Mouse (Mus musculus) c-Kit-positive CD71-positive TER-119-negative erythroid progenitor cells, embryonic 14.5 days (primary cell): ENCODE measurements around the gene Unc13b.
"Not testable (repeated sequence)": the region's sequence is repeated elsewhere in the genome, so short reads cannot be mapped to it uniquely, and the experiment has no call there.

Experiments
- DNase-seq: peaks from one replicate; pipeline ENCODE4 v3.0.0-alpha.2; 2013; ENCODE audit warnings: low read depth

Unc13b gene

DNA sequence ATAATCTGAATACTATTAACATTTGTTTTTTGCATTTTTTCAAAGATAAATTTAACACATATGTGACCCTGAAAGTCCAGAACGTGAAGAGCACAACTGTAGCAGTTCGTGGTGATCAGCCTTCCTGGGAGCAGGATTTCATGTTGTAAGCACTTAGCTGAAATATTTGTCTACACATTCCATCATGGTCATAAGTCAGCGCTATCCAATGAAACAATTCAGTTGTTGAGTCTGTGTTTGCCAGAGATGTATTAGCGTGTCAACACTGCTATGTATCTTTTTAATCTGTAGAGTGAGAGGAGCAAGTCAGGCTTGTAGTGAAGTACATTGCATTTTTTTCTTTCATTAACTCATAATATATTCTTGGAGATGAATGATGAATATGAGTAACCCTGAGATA lies 32.4 kb downstream of the Unc13b start:
- DNase-seq = no peak

DNA sequence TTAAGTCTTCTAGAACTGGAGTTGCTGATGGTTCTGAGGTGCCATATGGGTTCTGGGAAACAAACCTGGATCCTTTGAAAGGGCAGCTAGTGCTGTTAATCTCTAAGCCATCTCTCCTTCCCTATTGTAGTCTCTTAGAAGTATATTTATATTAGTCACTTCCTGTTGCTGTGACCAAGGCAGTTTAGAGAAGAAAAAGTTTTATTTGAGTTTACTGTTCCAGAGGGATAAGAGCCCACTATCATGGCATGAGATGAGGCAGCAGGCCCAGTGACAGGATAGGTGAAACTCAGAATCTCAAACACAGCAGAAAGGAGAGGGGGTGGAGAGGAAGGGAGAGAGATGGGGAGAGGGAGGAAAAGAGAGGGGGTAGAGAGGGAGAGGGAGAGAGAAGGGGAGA lies 54.7 kb downstream of the Unc13b start:
- no peak for DNase-seq

DNA sequence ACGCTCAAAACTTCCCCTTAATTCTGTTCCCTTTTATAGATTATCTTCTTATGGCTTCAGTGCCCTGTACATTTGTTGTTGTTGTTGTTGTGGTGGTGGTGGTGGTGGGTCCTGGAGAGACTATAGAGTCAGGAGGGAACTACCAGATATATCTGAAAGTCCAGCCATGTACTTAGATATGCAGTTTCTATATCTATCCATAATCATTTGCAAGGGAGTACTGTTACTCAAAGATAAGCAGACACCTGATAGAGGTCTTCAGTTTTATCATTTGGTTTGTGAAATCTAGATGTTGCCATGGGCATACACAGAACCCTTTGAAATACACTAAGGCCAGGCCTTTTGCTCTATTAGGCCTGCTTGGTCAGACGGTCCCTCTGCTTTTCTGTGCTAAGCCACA lies 55.8 kb downstream of the Unc13b start:
- no peak for DNase-seq

DNA sequence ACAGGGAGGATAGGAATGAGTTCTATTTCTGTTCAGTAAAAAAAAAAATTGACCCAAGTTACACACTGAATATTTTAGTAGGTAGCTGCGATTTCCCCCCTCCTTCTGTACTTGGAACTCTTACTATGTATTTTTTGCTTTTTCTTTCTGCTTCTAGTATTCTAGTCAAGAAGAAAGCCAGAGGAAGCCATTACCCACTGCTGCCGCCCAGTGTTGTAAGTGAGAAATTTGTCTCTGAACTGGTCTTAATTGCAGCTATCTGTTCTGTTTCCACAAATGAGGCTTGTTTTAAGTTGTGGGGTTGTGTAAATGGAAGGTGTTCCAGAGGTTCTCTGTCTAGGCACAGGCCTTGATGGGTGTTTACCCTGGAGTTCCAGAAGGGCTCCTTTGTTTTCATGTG lies 56.2 kb downstream of the Unc13b start:
- DNase-seq = peak; percentile 58

DNA sequence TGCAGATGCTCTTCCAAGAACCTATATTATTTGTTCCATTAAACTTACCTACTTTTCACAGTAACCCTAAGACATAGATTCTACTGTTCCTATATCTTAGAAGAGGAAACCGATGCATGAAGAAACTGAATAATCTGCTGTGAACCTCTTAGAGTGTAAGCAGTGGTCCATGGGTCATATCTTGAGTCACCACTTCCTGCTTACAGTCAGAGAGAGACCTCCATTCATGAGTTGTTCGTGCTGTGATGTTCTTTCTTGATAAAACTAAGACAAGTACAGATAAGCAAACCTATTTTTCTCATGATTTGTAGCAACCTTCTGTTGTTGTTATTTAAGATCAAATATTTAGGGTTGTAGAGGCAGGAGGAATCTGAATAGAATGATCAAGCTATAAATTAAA lies 57.5 kb downstream of the Unc13b start:
- DNase-seq = no peak

DNA sequence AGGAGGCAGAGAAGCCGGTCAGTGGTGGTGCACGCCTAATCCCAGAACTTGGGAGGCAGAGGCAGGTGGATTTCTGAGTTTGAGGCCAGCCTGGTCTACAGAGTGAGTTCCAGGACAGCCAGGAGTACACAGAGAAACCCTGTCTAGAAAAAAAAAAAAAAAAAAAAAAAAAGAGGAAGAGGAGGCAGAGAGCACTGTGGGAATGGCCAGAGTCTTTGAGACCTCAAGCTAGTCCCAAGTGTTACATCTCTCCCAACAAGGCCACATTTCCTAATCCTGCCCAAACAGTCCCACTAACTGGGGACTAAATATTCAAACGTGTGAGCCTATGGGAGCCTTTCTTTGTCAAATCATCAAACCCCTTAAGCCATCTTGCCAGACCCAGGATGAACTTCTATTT lies 71.0 kb downstream of the Unc13b start:
- no peak for DNase-seq

DNA sequence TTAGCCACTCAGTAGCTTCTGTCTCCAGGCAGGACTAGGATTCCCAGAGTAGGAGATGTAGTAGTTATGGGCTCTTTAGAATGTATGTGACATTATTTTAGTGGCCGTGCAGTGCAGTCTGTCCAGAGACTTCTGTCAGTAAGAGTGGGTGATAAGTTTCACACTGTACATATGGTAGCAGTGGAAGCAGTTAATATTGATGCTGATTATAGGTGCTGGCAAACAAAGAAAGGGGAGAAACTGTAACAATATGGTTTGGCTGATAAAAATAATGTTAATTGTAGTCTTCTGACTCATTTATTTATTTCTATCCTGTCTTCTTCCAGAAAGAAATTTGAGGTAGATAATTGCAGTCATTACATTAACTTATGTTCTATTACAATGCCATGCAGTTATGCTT lies 83.9 kb downstream of the Unc13b start:
- no peak for DNase-seq

DNA sequence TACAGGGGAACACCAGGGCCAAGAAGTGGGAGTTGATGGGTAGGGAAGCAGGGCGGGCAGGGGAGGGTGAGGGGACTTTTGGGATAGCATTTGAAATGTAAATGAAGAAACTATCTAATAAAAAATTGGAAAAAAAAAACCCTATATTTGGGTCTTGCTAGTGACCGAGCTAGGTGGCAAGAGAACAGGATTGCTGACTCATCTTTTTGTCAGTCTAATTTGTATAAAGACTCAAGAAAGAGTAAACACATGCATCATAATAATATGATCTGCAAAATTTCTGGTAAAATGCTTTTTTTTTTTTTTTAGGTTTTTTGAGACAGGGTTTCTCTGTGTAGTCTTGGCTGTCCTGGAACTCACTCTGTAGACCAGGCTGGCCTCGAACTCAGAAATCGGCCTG lies 93.7 kb downstream of the Unc13b start:
- not testable (repeated sequence) for DNase-seq

DNA sequence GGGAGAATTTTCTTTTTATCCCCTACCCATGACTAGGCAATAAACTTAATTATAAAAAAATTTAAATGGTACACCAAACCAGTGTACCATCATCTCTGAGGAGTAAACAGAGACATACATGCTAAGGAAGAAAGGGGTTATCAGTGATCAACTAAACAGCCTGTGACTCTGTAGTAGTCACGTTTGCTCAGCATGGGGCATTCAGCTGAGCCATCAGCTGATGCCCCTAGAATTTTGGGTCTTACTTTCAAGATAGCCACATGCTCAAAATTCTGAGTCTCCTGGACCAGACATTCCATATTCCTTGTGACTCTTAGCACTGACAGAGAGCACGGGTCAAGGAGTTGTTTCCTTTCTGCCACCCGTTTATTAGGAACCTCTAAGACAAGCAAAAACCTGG lies 101.3 kb downstream of the Unc13b start:
- no peak for DNase-seq

DNA sequence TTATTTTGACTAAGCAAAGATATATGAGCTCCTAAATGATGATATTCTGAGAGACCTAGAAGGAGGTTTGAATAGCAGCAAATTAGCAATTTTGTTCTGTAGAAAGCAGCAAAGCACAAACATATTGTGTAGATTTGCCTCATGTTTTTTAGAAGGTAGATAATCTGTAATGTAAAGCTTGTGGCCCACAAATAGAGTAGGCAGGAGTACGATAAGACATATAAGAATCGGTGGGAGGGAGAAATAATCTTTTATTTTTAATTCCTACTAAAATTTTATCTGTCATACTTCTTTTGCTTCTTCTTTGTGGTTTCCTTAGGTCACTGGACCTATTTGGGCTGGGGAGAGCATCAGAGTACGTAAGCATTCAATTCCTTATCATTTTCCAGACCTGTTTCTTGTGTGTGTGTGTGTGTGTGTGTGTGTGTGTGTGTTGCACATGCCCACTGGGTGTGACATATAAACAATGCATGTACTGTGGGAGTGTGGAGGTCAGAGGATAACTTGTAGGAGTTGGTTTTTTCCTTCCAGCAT lies 102.4 kb downstream of the Unc13b start:
- no peak for DNase-seq

DNA sequence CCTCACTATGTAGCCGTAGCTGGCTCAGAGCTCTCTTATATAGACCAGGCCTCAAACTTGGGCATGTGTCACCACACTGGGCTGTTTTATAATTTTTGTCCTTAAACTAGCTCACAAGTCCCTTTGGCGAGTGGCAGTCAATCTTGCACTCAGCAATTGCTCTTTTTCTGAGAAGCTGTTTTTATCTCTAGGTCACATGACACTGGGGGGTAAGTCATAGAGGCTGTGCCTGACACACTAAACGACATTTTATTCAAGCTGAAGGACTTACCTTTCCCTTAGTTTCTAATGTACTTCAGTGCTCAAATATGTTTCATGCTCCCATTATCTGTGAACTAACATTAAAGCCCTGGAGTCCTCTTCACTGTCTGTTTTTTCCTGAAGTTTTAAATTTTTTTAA lies 104.5 kb downstream of the Unc13b start:
- DNase-seq = peak; percentile 10

DNA sequence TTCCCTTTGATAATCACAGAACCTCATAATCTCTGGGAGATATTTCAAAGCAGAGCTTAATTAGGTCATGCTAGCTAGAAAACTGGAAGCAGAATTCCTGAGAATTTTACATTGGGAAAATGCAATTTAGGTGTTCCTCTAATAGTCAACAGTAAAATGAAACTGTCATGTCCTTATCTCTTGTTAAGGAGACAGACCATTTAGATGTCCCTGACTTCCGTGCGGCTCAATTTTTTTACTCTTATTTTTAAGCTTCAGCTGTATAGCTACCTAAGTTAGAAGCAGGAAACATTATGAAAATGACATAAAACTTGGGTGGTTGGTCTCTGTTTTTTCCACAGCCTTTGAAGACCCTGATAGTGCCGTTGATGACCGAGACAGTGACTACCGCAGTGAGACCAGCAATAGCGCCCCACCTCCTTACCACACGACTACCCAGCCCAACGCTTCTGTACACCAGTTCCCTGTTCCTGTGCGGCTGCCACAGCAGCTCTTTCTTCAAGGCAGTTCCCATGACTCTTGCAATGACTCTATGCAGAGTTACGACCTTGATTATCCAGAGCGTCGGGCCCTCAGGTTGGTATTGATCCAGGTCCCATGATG lies 106.8 kb downstream of the Unc13b start:
- no peak for DNase-seq

DNA sequence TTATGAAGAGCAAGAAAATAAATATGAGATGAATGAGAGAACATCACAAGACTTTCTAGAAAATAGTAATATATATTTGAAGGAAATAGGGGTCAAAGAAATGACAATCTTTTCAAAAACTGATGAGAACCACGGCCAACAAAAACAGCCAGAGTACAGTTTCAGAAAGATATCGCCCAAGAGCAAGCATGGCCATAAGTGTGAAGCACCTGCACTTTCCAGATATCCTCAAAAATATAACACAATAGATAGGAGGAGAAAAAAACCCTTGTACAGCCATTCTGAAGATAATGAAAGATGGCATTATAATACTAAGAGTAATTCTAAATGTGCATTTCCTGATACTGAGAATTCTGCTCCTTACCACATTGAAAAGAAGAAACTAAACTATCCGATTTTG lies 111.3 kb downstream of the Unc13b start:
- DNase-seq = no peak

DNA sequence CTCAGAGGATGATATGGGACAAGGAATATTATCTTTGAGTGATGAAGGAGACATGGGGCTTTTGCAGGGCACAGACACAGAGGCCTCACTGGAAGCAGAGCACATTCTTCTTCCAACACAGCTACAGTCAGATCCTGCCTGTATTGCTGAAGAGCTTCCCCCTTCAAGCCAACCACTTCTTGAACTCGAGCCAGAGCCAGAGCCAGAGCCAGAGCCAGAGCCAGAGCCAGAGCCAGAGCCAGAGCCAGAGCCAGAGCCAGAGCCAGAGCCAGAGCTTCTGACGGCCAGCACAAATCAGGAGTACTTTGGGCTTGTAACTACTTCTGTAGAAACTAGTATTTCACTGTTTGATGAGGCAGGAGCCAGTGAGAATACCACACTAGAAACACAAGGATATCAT lies 118.4 kb downstream of the Unc13b start:
- no peak for DNase-seq

DNA sequence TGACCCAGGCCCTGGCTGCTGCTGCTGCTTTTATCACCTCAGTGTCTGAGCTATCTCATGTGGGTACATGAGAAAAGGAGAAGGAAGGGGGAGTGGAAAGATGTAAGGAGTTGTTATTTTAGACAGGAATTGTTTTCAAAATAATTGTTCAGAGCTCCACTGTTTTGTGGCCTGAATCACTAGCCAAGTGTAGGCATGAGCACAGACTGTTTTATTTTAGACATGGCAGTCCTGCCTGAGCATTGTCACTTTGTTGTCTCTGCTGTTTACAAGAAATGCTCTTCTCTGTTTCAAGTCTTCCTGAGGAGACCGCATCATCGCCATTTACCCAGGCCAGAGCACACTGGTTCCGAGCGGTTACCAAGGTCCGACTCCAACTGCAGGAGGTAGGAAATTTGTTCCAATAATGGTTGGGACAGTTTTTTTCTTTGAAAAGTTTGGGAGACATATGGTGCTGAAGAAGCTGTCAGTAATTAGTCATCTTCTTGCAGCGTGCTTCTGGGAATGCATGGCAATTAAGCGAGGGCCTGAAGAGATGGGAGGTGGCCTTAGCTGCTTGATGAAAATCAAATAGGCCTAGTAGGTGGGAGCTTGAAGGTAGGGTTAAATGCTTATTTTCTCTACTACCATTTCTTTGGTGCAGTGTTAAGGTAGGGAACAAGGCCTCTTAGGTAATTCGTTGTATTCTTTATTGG lies 123.9 kb downstream of the Unc13b start:
- no peak for DNase-seq

DNA sequence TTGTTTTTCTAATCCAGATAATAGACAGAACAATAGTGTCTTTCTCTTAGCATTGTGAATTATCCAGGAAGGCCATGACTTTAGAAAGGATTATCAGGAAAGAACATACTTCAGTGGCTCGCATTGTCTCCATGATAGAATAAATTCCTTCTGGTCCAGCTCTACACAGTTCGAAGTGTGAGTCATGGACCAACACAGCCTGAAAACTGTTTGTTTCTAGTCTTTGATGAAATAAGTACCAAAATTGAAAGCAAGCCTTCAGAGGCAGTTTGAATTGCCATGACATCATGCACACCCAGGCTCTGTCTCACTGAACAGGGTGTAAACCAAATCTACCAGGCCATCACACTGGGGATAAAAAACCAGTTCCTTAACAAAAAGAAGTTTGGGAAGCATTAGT lies 128.7 kb downstream of the Unc13b start:
- no peak for DNase-seq

DNA sequence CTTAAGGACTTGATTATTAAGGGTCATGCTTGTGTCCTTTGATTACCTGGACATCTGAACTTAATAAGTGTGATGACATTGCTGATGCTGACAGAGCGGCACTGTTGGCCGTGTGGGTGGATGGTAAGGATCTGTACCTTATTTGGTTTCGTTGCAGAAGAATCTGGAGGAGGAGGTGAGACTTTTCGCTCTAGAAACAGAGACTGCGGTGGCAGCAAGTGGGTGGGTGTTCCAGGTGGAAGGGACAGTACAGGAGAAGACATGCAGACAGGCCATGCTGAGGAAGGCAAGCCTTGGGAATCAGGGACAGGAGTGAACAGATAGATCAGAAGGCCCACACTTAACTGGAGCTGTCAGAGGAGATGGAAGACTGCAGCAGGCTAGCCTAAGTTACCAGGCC lies 130.6 kb downstream of the Unc13b start:
- no peak for DNase-seq

DNA sequence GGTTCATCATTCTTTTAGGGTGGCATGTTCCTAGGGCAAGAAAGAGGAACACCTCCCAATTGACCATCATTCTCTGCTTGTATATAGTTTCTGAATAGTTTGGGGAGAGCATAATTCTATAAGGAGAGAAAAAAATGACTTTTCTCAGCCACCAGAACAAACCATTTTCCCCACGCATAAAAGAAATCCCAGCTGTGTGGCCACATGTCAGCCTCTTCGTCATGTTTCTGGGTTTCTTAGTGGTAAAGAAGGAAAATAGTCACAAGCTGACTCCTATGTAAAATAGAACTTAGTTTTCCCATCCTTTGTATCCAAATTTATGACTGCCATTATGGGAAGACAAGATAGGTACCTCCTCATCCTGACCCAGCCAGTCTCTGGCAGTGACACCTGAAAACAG lies 146.2 kb downstream of the Unc13b start:
- no peak for DNase-seq

DNA sequence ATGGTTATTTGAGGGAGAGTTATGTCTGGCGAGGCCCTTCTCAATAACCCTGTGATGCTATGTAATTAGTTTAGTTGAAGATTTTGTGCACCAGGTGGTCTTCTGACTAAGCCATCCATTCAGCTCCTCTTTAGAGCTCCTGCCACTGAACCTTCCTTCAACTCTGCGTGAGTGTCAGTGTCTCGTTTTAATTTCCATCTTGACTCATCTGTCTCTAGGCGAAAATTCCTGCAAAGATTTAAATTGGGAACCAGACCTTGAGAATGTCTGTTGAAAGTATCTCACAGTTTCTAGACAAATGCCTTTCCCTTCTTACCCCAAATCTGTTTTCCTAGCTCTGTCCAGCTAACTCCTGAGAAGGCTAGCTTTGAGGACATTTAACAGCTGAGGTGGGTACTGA lies 146.8 kb downstream of the Unc13b start:
- DNase-seq = no peak

DNA sequence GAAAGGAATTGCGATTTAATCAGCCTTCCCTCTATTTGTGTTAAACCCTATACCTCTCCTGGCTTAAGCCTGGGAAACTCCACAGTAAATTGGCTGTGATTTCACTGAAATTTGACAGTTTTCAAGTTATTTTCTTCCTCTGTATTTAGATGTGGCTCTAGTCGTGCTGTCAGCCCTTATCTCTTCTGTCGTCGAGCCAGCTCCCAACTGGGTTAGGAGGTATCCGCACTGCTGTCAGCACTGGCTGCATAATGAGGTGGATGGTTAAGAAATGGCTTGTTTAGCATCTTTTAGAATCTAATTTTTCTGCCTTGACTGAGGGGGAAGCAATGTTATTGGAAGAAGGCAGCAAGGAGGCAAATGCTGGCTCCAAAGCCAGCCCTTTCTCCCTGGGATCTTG lies 148.2 kb downstream of the Unc13b start:
- DNase-seq = no peak

DNA sequence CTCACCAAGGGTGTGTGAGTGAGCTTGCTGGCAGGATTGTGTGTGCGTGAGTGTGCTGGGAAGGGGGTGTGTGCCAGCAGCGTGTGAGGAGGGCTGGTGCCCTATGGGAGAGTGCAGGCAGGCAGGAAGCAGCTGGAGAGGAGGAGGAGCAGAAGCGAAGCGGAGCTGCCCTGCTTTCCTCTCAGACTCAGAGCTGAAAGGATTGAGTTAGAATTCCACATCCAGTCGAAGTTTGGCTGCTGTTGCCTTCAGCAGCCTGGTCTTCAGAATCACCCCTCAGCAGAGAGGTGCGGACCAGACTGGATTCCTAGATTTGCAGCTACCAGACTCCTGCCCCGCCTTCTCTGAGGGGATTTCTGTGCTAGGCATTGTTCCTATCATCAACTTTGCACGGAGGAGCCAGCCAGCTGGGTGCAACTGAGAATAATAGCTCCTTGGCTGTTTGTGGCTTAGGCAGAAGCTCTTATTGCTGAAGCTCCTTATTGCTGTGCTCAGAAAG lies 150.4 kb downstream of the Unc13b start:
- DNase-seq = no peak

DNA sequence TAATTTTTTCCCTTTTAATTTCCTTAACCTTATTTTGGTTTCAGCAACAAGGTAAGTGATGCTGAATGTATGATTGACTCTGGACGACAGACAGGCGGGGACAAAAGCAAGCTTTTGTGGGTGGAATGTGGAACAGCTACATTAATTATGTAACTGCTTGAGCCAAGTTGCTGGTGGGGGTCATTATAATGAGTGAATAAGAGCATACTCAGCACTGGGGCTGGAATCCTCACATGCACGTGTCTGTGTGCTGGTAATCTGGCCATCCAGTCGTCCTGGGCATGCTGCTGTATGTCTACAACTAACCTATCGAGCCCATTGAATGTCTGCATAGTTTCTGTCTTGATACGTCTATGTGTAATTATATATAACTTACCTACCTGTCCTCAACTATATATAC lies 150.9 kb downstream of the Unc13b start:
- DNase-seq = no peak

DNA sequence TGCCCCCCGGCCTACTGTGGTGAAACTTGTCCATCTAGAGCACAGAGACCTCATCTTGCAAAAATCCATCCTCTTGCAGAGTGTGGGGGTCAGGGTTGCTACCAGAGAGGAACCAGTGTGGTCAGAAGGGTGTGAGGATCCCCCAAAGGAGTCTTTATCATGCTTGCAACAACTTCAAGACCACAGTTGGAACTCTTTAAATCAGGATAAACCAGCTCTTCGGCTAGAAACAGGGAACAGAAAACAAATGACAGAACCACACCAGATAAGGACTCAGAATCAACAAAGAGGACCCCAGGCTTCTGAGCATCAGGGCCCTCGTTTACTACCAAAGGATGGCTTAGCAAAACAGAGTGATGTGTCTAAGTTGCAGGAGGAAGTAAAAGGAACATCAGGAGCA lies 157.7 kb downstream of the Unc13b start:
- no peak for DNase-seq

DNA sequence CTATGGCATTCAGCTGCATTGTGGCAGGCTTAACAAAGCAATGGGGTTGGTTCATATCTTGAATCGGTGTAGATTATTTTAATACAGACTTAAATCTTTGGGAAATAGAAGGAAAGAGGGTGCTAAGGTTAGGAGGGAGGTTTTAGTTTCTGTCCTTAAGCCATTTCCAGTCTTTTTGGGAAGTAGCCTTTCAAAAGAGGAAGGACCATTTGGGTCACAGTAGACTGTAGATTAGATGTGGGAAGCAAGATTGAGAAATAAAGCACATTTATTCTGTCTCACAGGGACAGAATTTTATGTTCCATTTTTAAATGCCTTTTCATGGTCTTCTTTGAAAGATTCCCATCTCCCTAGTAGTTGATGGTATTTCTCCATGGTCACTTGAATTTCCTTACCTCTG lies 159.2 kb downstream of the Unc13b start:
- no peak for DNase-seq
